Mouse (Mus musculus) spleen, adult 2 months (tissue): Measurements from ENCODE around the gene Arrb2. TPM values are rescaled to one million over a fixed set of nuclear protein-coding genes. Genes with fewer than 3 reads are reported as not detected.

Source experiments
- DNase-seq, 2 experiments: peaks; one replicate each; pipeline versions ENCODE4 v3.0.0 to v3.0.0-alpha.2; 2012 to 2021; ENCODE audit warnings: low spot score in 2 of 2, low read depth in 1 of 2
- H3K27ac ChIP-seq: fragments of 200-500 bp; 2 replicates; pipeline ENCODE4 v1.5.1; 2012; ENCODE audit warnings: low read length, inconsistent platforms; ENCODE audit not compliant: insufficient read depth
- H3K27me3 ChIP-seq: fragments of 200-500 bp; 2 replicates; pipeline ENCODE4 v1.6.1; 2012; ENCODE audit warnings: mild to moderate bottlenecking, moderate library complexity, low read length, inconsistent platforms; ENCODE audit not compliant: control insufficient read depth, insufficient read depth
- H3K36me3 ChIP-seq: fragments of 200-500 bp; 2 replicates; pipeline ENCODE4 v1.6.1; 2012; ENCODE audit warnings: mild to moderate bottlenecking, low read length, inconsistent platforms; ENCODE audit not compliant: control insufficient read depth, insufficient read depth
- H3K4me1 ChIP-seq: fragments of 200-500 bp; 2 replicates; pipeline ENCODE4 v1.6.1; 2011; ENCODE audit warnings: inconsistent platforms; ENCODE audit not compliant: control insufficient read depth, insufficient read depth, insufficient read length
- H3K4me3 ChIP-seq: fragments of 200-500 bp; 2 replicates; pipeline ENCODE4 v1.5.1; 2011; ENCODE audit warnings: mild to moderate bottlenecking, inconsistent platforms; ENCODE audit not compliant: insufficient read depth, insufficient read length; ENCODE audit errors: extremely low read depth
- CTCF ChIP-seq: fragments of 200-500 bp; IDR thresholded peaks from 2 replicates; pipeline ENCODE4 v1.5.1; 2011; ENCODE audit warnings: mild to moderate bottlenecking, inconsistent platforms; ENCODE audit not compliant: insufficient read depth, insufficient read length, insufficient replicate concordance; ENCODE audit errors: extremely low read depth
- POLR2A ChIP-seq: fragments of 200-500 bp; IDR thresholded peaks from 2 replicates; pipeline ENCODE4 v1.6.1; 2011; ENCODE audit warnings: low read depth, low read length, inconsistent platforms
- WGBS: fragments of 180-500 bp; shearing (Covaris S2); methylation state at CpG from one replicate; pipeline ENCODE4 v1.1.7; 2018; 5-methylcytosine and 5-hydroxymethylcytosine counted together
- polyA plus RNA-seq: library from polyadenylated mRNA; depleted of rRNA; stranded (reverse); fragments of >200 nt; gene quantifications from 2 replicates; pipeline ENCODE4 v1.2.3, GENCODE M21; 2012; rRNA removed

Arrb2 gene
- polyA plus RNA-seq, 1 experiment = 145 TPM

DNA sequence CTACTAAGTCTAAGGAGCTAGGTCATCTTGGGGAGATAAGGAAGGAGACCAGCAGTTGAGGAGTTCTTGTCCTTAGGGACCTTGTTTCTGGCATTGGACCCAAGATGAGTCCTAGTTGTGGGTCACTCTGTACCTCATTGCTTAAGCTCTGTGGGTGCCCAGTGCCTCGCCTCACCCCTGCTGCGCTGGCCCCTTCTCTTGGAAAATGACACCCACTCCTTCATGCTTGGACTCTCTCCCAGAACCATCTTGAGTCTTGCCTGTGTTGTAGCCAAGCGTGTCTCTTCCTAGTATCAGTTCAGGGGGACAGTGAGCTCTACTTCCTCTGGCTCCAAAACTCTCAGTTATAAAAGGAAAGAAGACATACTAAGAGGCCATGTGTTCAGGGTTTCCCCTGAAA is 56.7 kb downstream of the Arrb2 start:
- Histone ChIP-seq H3K27ac (peak overlapping the region; percentile 68), H3K27me3 (no peaks in the 10 kb centered on the region), H3K36me3 (no peaks in the 10 kb centered on the region), H3K4me1 (no peaks in the 10 kb centered on the region), H3K4me3 (no peak overlapping the region)
- TF ChIP-seq CTCF = no peak
- DNase-seq = no peak
- WGBS = 68% methylated on average over 3 of the region's 3 CpGs

DNA sequence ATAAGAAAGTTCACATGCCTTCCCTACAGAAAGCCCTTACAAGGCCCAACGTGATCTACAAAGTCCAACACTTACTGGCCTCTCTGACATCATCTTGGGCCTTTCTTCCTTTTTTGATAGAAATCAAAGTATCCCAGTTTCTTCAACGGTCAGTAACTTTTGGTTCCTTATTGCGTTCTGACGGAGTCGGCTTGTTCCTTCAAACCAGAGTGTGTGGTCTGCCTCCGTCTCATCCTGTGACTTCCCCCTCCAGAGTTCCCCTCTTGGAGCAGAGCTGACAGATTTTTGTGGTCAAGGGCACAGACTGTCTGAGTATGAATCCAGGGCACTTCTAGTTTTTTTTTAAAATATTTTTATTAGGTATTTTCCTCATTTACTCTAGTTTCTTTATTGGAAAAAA is 57.2 kb downstream of the Arrb2 start:
- DNase-seq = no peak
- H3K27ac ChIP-seq = peak overlapping the region; percentile 68; the same call in 1 of the 2 replicates
- WGBS = 11% methylated on average over 6 of the region's 6 CpGs

More for the DNA sequence above, 57.2 kb downstream of the Arrb2 start:
- H3K4me3 ChIP-seq = no peak overlapping the region
- H3K36me3 ChIP-seq = no peaks in the 10 kb centered on the region
- H3K27me3 ChIP-seq = no peaks in the 10 kb centered on the region
- no peaks in the 10 kb centered on the region for H3K4me1 ChIP-seq
- TF ChIP-seq POLR2A (no peak), CTCF (no peak)

Other genes starting within 250 kb of the Arrb2 start
- gene Slc16a11, start 219.9 kb upstream of the Arrb2 start, polyA plus RNA-seq = 0.32 and 0.40 TPM in 2 replicates
- 5.3 and 5.6 TPM in 2 replicates for gene Slc16a13, start 211.6 kb upstream of the Arrb2 start, polyA plus RNA-seq
- 3.7 and 5.6 TPM in 2 replicates for gene Bcl6b, start 202.8 kb upstream of the Arrb2 start, polyA plus RNA-seq
- 60.0 and 85.5 TPM in 2 replicates for gene 0610010K14Rik, start 194.7 kb upstream of the Arrb2 start, polyA plus RNA-seq
- gene Gm21988, start 192.8 kb upstream of the Arrb2 start, polyA plus RNA-seq = 5.1 and 5.8 TPM in 2 replicates
- gene Rnasek, start 192.8 kb upstream of the Arrb2 start, polyA plus RNA-seq = 83.7 and 101 TPM in 2 replicates
- gene Alox12, start 177.3 kb upstream of the Arrb2 start, polyA plus RNA-seq = 21.1 and 21.4 TPM in 2 replicates
- gene Alox12e, start 110.0 kb upstream of the Arrb2 start, polyA plus RNA-seq = 0.12 and 0.13 TPM in 2 replicates
- 2.5 and 4.1 TPM in 2 replicates for gene Alox15, start 80.6 kb upstream of the Arrb2 start, polyA plus RNA-seq
- gene Pelp1, start 22.6 kb upstream of the Arrb2 start, polyA plus RNA-seq = 15.5 and 17.9 TPM in 2 replicates
- gene Med11, start 19.3 kb downstream of the Arrb2 start, polyA plus RNA-seq = 24.6 and 29.2 TPM in 2 replicates
- gene Zmynd15, start 26.8 kb downstream of the Arrb2 start, polyA plus RNA-seq = 10.5 and 10.6 TPM in 2 replicates
- gene Cxcl16, start 27.3 kb downstream of the Arrb2 start, polyA plus RNA-seq = 28.8 TPM in 2 replicates
- 0.77 and 1.3 TPM in 2 replicates for gene Tm4sf5, start 72.6 kb downstream of the Arrb2 start, polyA plus RNA-seq
- 0.25 and 0.32 TPM in 2 replicates for gene Vmo1, start 82.0 kb downstream of the Arrb2 start, polyA plus RNA-seq
- 0.18 TPM in 1 of 2 replicates, not detected in the other for gene Gltpd2, start 86.6 kb downstream of the Arrb2 start, polyA plus RNA-seq
- gene Psmb6, start 92.7 kb downstream of the Arrb2 start, polyA plus RNA-seq = 125 and 155 TPM in 2 replicates
- gene Gm40193, start 100.3 kb downstream of the Arrb2 start, polyA plus RNA-seq = not detected in 2 replicates
- gene Pld2, start 107.4 kb downstream of the Arrb2 start, polyA plus RNA-seq = 12.3 and 13.9 TPM in 2 replicates
- gene Mink1, start 130.2 kb downstream of the Arrb2 start, polyA plus RNA-seq = 74.8 and 91.9 TPM in 2 replicates
- not detected in 2 replicates for gene 4930544D05Rik, start 183.2 kb downstream of the Arrb2 start, polyA plus RNA-seq
- 0.66 and 0.99 TPM in 2 replicates for gene Chrne, start 186.6 kb downstream of the Arrb2 start, polyA plus RNA-seq
- gene Gp1ba, start 206.5 kb downstream of the Arrb2 start, polyA plus RNA-seq = 6.8 and 9.3 TPM in 2 replicates
- gene Rnf167, start 214.6 kb downstream of the Arrb2 start, polyA plus RNA-seq = 137 and 158 TPM in 2 replicates
- 73.0 and 78.7 TPM in 2 replicates for gene Slc25a11, start 214.8 kb downstream of the Arrb2 start, polyA plus RNA-seq
- 2,122 and 3,201 TPM in 2 replicates for gene Pfn1, start 222.0 kb downstream of the Arrb2 start, polyA plus RNA-seq
- gene Eno3, start 224.6 kb downstream of the Arrb2 start, polyA plus RNA-seq = 15.3 and 20.0 TPM in 2 replicates
- 20.0 and 20.2 TPM in 2 replicates for gene Spag7, start 236.8 kb downstream of the Arrb2 start, polyA plus RNA-seq